Mouse (Mus musculus): ENCODE data around the gene Uhrf2. TPM values are rescaled to one million over a fixed set of nuclear protein-coding genes. Genes with fewer than 3 reads are reported as not detected.
"Not testable (repeated sequence)": the region's sequence is repeated elsewhere in the genome, so short reads cannot be mapped to it uniquely, and the experiment has no call there.

Gene Uhrf2
- total RNA-seq (2021) = 10 to 100 TPM; 28.0 to 28.6 TPM

- intact Hi-C loops (cut with DNase I) = loop anchor here (5.0 kb wide), 2 partner anchors 42 to 218 kb away; partner anchors contain the start of gene Ranbp6
- peak; percentile 97 for DNase-seq
Observed at GRCm38 (mm10) chr19:30029894-30030635, at the start of gene Uhrf2. Gene Uhrf2 (plus strand): TSS chr19:30030513.

GRCm38 (mm10) chr19:29984208-29985005 lies 45.9 kb upstream of the Uhrf2 start:
- intact Hi-C loops (cut with DNase I) = loop anchor here (5.0 to 10.0 kb wide), 2 partner anchors 143 to 220 kb away; no protein-coding TSS in a partner anchor

GRCm38 (mm10) chr19:29986464-29987091 lies 43.7 kb upstream of the Uhrf2 start:
- DNase-seq = peak in 1 of 2 experiments; percentile 13
- intact Hi-C loops (cut with DNase I) = loop anchor here (10.0 kb wide), 1 partner anchor 218 kb away; no protein-coding TSS in a partner anchor

More at GRCm38 (mm10) chr19:29984208-29985005, 45.9 kb upstream of the Uhrf2 start:
- peak; percentile 13 to 30 for DNase-seq

GRCm38 (mm10) chr19:30000406-30001365 lies 29.6 kb upstream of the Uhrf2 start:
- no peak for DNase-seq
- intact Hi-C loops (cut with DNase I) = no loop called here

- intact Hi-C loops (cut with DNase I) = no loop called here
- DNase-seq = no peak
Observed at GRCm38 (mm10) chr19:30001550-30001949, 28.8 kb upstream of the Uhrf2 start.

- DNase-seq = no peak
Observed at GRCm38 (mm10) chr19:30003621-30004020, 26.7 kb upstream of the Uhrf2 start, which contains the start of gene Trpd52l3. Gene Trpd52l3 (plus strand): TSS chr19:30003790.

GRCm38 (mm10) chr19:30006371-30006770 lies 23.9 kb upstream of the Uhrf2 start:
- intact Hi-C loops (cut with DNase I) = no loop called here
- no peak for DNase-seq

More at GRCm38 (mm10) chr19:30003621-30004020, 26.7 kb upstream of the Uhrf2 start, which contains the start of gene Trpd52l3:
- intact Hi-C loops (cut with DNase I) = no loop called here

- intact Hi-C loops (cut with DNase I) = no loop called here
- DNase-seq = no peak
Observed at GRCm38 (mm10) chr19:30010520-30011296, 19.6 kb upstream of the Uhrf2 start.

GRCm38 (mm10) chr19:30014331-30014730 lies 16.0 kb upstream of the Uhrf2 start:
- intact Hi-C loops (cut with DNase I) = no loop called here
- no peak for DNase-seq

GRCm38 (mm10) chr19:30016156-30016555 lies 14.2 kb upstream of the Uhrf2 start:
- intact Hi-C loops (cut with DNase I) = no loop called here
- DNase-seq = no peak

GRCm38 (mm10) chr19:30023419-30023818 lies 6.9 kb upstream of the Uhrf2 start:
- intact Hi-C loops (cut with DNase I); DNase-seq: not testable (repeated sequence)

- intact Hi-C loops (cut with DNase I) = no loop called here
- no peak for DNase-seq
Observed at GRCm38 (mm10) chr19:30029002-30029710, 1.2 kb upstream of the Uhrf2 start.

GRCm38 (mm10) chr19:30030636-30031467 lies 539 bp downstream of the Uhrf2 start:
- peak; percentile 22 to 23 for DNase-seq
- intact Hi-C loops (cut with DNase I) = loop anchor here (5.0 kb wide), 2 partner anchors 41 to 219 kb away; partner anchors contain the start of gene Ranbp6

- intact Hi-C loops (cut with DNase I) = loop anchor here (5.0 kb wide), 2 partner anchors 41 to 219 kb away; partner anchors contain the start of gene Ranbp6
- peak; percentile 40 to 54 for DNase-seq
Observed at GRCm38 (mm10) chr19:30031468-30031931, 1.2 kb downstream of the Uhrf2 start.

GRCm38 (mm10) chr19:30032206-30032605 lies 1.9 kb downstream of the Uhrf2 start:
- intact Hi-C loops (cut with DNase I) = loop anchor here (5.0 kb wide), 2 partner anchors 40 to 220 kb away; partner anchors contain the start of gene Ranbp6
- DNase-seq = no peak

GRCm38 (mm10) chr19:30035361-30035760 lies 5.0 kb downstream of the Uhrf2 start:
- intact Hi-C loops (cut with DNase I) = no loop called here
- DNase-seq = no peak

GRCm38 (mm10) chr19:30043691-30044090 lies 13.4 kb downstream of the Uhrf2 start:
- no peak for DNase-seq
- intact Hi-C loops (cut with DNase I) = no loop called here
